Mouse (Mus musculus): Measurements from ENCODE around the gene Glo1. TPM values are rescaled to one million over a fixed set of nuclear protein-coding genes. Genes with fewer than 3 reads are reported as not detected.
"Not testable (repeated sequence)": the region's sequence is repeated elsewhere in the genome, so short reads cannot be mapped to it uniquely, and the experiment has no call there.

The Glo1 gene
- polyA plus RNA-seq (2012; rRNA removed) = 81.0 and 87.9 TPM in 2 replicates
- 214 and 216 TPM in 2 replicates for polyA plus RNA-seq (2014; fragmentation: Nextera tagmentation; extraction: Ambion mirVana)

GRCm38 (mm10) chr17:30626719-30627118 is at the start of gene Glo1:
Glo1 (minus strand) TSS chr17:30626871.
- H3K4me3 ChIP-seq (replicated peaks; ENCODE audit: low read length); H3K27ac ChIP-seq (replicated peaks; ENCODE audit: low read depth, low read length); DNase-seq (ENCODE audit: low spot score); H3K9ac ChIP-seq (ENCODE audit: low read depth, low read length, severe bottlenecking); H3K27me3 ChIP-seq (ENCODE audit: control insufficient read depth, insufficient read depth, low read length); H3K4me1 ChIP-seq (ENCODE audit: control insufficient read depth, insufficient read depth, low read length); ATAC-seq (ENCODE audit: low FRiP score, low read depth); H3K9me3 ChIP-seq (ENCODE audit: control insufficient read depth, low read length); H3K36me3 ChIP-seq (ENCODE audit: control insufficient read depth, insufficient read depth, low read length); H3K4me2 ChIP-seq (replicated peaks; ENCODE audit: low read depth, low read length, severe bottlenecking): not testable (repeated sequence)
- no CpG with 5 or more reads among the region's 20 CpGs for WGBS

GRCm38 (mm10) chr17:30675021-30675740 is 48.5 kb upstream of the Glo1 start:
- no peaks in the 10 kb centered on the region for H3K27me3 ChIP-seq (ENCODE audit: control insufficient read depth, insufficient read depth, low read length)
- no peak for TF ChIP-seq POLR2A (IDR thresholded peaks at IDR 0.05; ENCODE audit: borderline replicate concordance, extremely low read depth, insufficient read depth, insufficient read length)
- H3K9me3 ChIP-seq (ENCODE audit: control insufficient read depth, low read length) = no peaks in the 10 kb centered on the region
- H3K4me3 ChIP-seq (replicated peaks; ENCODE audit: low read length) = no peak overlapping the region
- H3K4me1 ChIP-seq (ENCODE audit: control insufficient read depth, insufficient read depth, low read length) = no peaks in the 10 kb centered on the region
- no peak overlapping the region for H3K9ac ChIP-seq (ENCODE audit: low read depth, low read length, severe bottlenecking)
- H3K4me2 ChIP-seq (replicated peaks; ENCODE audit: low read depth, low read length, severe bottlenecking) = no peak overlapping the region
- DNase-seq (ENCODE audit: low spot score) (no peak), ATAC-seq (ENCODE audit: low FRiP score, low read depth) (no peak)
- H3K36me3 ChIP-seq (ENCODE audit: control insufficient read depth, insufficient read depth, low read length) = no peaks in the 10 kb centered on the region
- WGBS = 84% methylated on average over 9 of the region's 9 CpGs
- H3K27ac ChIP-seq (replicated peaks; ENCODE audit: low read depth, low read length) = no peak overlapping the region

GRCm38 (mm10) chr17:30673023-30673422 is 46.4 kb upstream of the Glo1 start:
- no peak overlapping the region for H3K9ac ChIP-seq (ENCODE audit: low read depth, low read length, severe bottlenecking)
- no peak for ATAC-seq (ENCODE audit: low FRiP score, low read depth)
- H3K4me2 ChIP-seq (replicated peaks; ENCODE audit: low read depth, low read length, severe bottlenecking) = no peak overlapping the region
- WGBS = 84% methylated on average over 6 of the region's 6 CpGs
- no peak for TF ChIP-seq POLR2A (IDR thresholded peaks at IDR 0.05; ENCODE audit: borderline replicate concordance, extremely low read depth, insufficient read depth, insufficient read length)
- H3K27ac ChIP-seq (replicated peaks; ENCODE audit: low read depth, low read length) = no peak overlapping the region
- no peak overlapping the region for H3K4me3 ChIP-seq (replicated peaks; ENCODE audit: low read length)
- no peaks in the 10 kb centered on the region for H3K4me1 ChIP-seq (ENCODE audit: control insufficient read depth, insufficient read depth, low read length)
- no peak for DNase-seq (ENCODE audit: low spot score)
- H3K36me3 ChIP-seq (ENCODE audit: control insufficient read depth, insufficient read depth, low read length) = no peaks in the 10 kb centered on the region
- H3K9me3 ChIP-seq (ENCODE audit: control insufficient read depth, low read length) = no peaks in the 10 kb centered on the region
- no peaks in the 10 kb centered on the region for H3K27me3 ChIP-seq (ENCODE audit: control insufficient read depth, insufficient read depth, low read length)

GRCm38 (mm10) chr17:30672556-30672955 is 45.9 kb upstream of the Glo1 start:
- no peaks in the 10 kb centered on the region for H3K27me3 ChIP-seq (ENCODE audit: control insufficient read depth, insufficient read depth, low read length)
- H3K27ac ChIP-seq (replicated peaks; ENCODE audit: low read depth, low read length) = no peak overlapping the region
- H3K4me3 ChIP-seq (replicated peaks; ENCODE audit: low read length) = no peak overlapping the region
- DNase-seq (ENCODE audit: low spot score) = no peak
- H3K9ac ChIP-seq (ENCODE audit: low read depth, low read length, severe bottlenecking) = no peak overlapping the region
- H3K4me1 ChIP-seq (ENCODE audit: control insufficient read depth, insufficient read depth, low read length) = no peaks in the 10 kb centered on the region
- H3K36me3 ChIP-seq (ENCODE audit: control insufficient read depth, insufficient read depth, low read length) = no peaks in the 10 kb centered on the region
- no peak for ATAC-seq (ENCODE audit: low FRiP score, low read depth)
- no peaks in the 10 kb centered on the region for H3K9me3 ChIP-seq (ENCODE audit: control insufficient read depth, low read length)
- TF ChIP-seq POLR2A (IDR thresholded peaks at IDR 0.05; ENCODE audit: borderline replicate concordance, extremely low read depth, insufficient read depth, insufficient read length) = no peak
- WGBS = 66% methylated on average over 4 of the region's 4 CpGs
- H3K4me2 ChIP-seq (replicated peaks; ENCODE audit: low read depth, low read length, severe bottlenecking) = no peak overlapping the region

- no peaks in the 10 kb centered on the region for H3K4me1 ChIP-seq (ENCODE audit: control insufficient read depth, insufficient read depth, low read length)
- no peak overlapping the region for H3K4me3 ChIP-seq (replicated peaks; ENCODE audit: low read length)
- DNase-seq (ENCODE audit: low spot score) = no peak
- H3K9me3 ChIP-seq (ENCODE audit: control insufficient read depth, low read length) = peaks cover 4% of the 10 kb centered on the region; the same call in 1 of the 2 replicates
- H3K4me2 ChIP-seq (replicated peaks; ENCODE audit: low read depth, low read length, severe bottlenecking) = no peak overlapping the region
- H3K9ac ChIP-seq (ENCODE audit: low read depth, low read length, severe bottlenecking) = no peak overlapping the region
- no peak for TF ChIP-seq POLR2A (IDR thresholded peaks at IDR 0.05; ENCODE audit: borderline replicate concordance, extremely low read depth, insufficient read depth, insufficient read length)
- no peaks in the 10 kb centered on the region for H3K27me3 ChIP-seq (ENCODE audit: control insufficient read depth, insufficient read depth, low read length)
- H3K27ac ChIP-seq (replicated peaks; ENCODE audit: low read depth, low read length) = no peak overlapping the region
- no peaks in the 10 kb centered on the region for H3K36me3 ChIP-seq (ENCODE audit: control insufficient read depth, insufficient read depth, low read length)
- no peak for ATAC-seq (ENCODE audit: low FRiP score, low read depth)
- 82% methylated on average over 5 of the region's 5 CpGs for WGBS
Measured at GRCm38 (mm10) chr17:30664856-30665255, 38.2 kb upstream of the Glo1 start.

Data from limb, embryonic 14.5 days (tissue).